Mouse (Mus musculus) forebrain, embryonic 14.5 days (tissue): ENCODE data around the gene Robo1. TPM values are rescaled to one million over a fixed set of nuclear protein-coding genes. Genes with fewer than 3 reads are reported as not detected.

Source experiments
- ATAC-seq: fragments of 200-750 bp; cut with Nextera tagmentation; 2 replicates; pipeline ENCODE4 v1.8.0; 2017; ENCODE audit warnings: mild to moderate bottlenecking, moderate library complexity
- DNase-seq: peaks from one replicate; pipeline ENCODE4 v3.0.0-alpha.2; 2015; ENCODE audit warnings: low spot score
- H3K27ac ChIP-seq: fragments of 300-500 bp; sonication (generic); 2 replicates; pipeline ENCODE4 v1.5.1; 2014; ENCODE audit warnings: low read depth, mild to moderate bottlenecking, control low read depth, low read length, moderate library complexity
- H3K27me3 ChIP-seq: fragments of 300-500 bp; sonication (generic); replicated peaks from 2 replicates; pipeline ENCODE4 v1.6.1; 2014; ENCODE audit warnings: low read length, control low read depth, mixed read lengths; ENCODE audit not compliant: control insufficient read depth, insufficient read depth
- H3K36me3 ChIP-seq: fragments of 300-500 bp; sonication (generic); 2 replicates; pipeline ENCODE4 v1.6.1; 2014; ENCODE audit warnings: low read length, control low read depth; ENCODE audit not compliant: control insufficient read depth, insufficient read depth
- H3K4me1 ChIP-seq: fragments of 300-500 bp; sonication (generic); 2 replicates; pipeline ENCODE4 v1.6.1; 2014; ENCODE audit warnings: antibody characterized with exemption, low read length, control low read depth; ENCODE audit not compliant: control insufficient read depth, insufficient read depth
- H3K4me2 ChIP-seq: fragments of 300-500 bp; sonication (generic); 2 replicates; pipeline ENCODE4 v1.6.1; 2014; ENCODE audit warnings: mild to moderate bottlenecking, control low read depth, low read length
- H3K4me3 ChIP-seq: fragments of 300-500 bp; sonication (generic); 2 replicates; pipeline ENCODE4 v1.5.1; 2014; ENCODE audit warnings: low read depth, low read length, control low read depth
- H3K9ac ChIP-seq: fragments of 300-500 bp; sonication (generic); 2 replicates; pipeline ENCODE4 v1.6.1; 2014; ENCODE audit warnings: mild to moderate bottlenecking, low read length, control low read depth, moderate library complexity
- H3K9me3 ChIP-seq: fragments of 300-500 bp; sonication (generic); replicated peaks from 2 replicates; pipeline ENCODE4 v1.6.1; 2016; ENCODE audit warnings: low read length, control low read depth, mixed read lengths; ENCODE audit not compliant: control insufficient read depth
- WGBS: fragments of 180-500 bp; shearing (Covaris S2); extraction: QIAGEN DNeasy Blood & Tissue Kit; methylation state at CpG from one replicate; pipeline ENCODE4 v1.1.7; 2014; 5-methylcytosine and 5-hydroxymethylcytosine counted together
- polyA plus RNA-seq: library from polyadenylated mRNA; unstranded; fragments of >200 nt; fragmentation: Nextera tagmentation; extraction: Ambion mirVana; gene quantifications from 2 replicates; pipeline ENCODE4 v1.2.1, GENCODE M21; 2014

Robo1 gene
- polyA plus RNA-seq, 1 experiment from 2014 or later = 37.1 TPM

DNA sequence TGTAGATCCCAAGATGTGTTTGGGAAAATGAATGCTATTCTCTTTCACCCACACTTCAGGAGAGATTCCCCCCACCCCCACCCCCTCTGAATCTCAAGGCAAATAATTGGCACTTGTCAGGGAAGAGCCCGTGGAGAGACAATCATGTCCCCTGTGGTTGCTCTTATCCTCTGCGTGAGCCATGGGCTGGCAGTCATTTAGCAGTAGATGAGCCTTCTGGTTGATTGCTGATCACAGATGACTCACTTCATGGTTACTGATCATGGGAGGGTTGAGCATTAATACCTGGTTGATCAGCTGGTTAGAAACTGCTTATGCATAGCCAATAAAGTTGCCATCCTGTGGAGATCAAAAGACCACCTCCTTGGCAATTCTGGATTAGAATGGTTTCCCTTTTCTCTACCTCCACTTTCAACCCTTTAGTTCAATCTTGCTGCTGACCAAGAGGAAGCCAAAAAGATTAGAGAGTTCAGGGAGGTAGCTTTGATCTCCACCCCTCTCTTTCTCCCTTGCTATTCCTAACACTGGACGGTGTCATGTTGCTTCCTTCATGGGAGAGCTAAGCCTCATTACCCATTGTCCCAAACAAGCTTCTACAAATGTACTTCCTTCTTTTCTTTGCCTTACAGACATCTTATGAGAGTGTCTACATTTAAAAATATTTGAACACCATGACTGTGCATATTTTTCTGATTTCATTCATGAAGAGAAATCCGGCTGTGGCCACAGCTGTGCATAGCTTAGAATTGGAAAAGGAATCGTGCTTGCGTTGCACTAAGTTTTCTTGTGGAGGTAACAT lies 362.3 kb downstream of the Robo1 start:
- no peak overlapping the region for H3K4me2 ChIP-seq
- peak; percentile 29 for DNase-seq
- 31% methylated on average over 6 of the region's 6 CpGs for whole genome bisulfite sequencing
- no peaks in the 10 kb centered on the region for H3K4me1 ChIP-seq
- H3K4me3 ChIP-seq = no peak overlapping the region
- no peaks in the 10 kb centered on the region for H3K27me3 ChIP-seq
- no peaks in the 10 kb centered on the region for H3K9me3 ChIP-seq
- H3K36me3 ChIP-seq = no peaks in the 10 kb centered on the region
- no peak overlapping the region for H3K27ac ChIP-seq
- peak; percentile 42; the same call in 1 of the 2 replicates for ATAC-seq
- H3K9ac ChIP-seq = no peak overlapping the region

DNA sequence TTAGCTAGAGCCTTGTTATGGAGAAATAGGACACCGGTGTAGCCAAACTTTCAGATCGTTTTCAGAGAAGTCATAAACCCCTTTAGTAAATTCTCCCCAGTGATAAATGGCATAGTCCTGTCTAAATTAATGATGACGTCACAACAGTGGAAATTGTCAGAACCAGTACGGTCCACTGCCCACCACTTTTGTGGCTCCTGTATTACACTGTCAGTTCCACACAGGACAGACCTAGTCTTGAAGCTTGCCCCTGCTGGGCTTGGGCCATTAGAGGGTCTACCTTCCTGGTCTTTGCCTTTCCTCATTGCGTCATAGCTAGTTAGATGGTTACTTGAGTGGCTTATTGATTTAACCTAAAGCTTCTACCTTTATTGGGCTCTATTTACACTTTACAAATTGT lies 369.1 kb downstream of the Robo1 start:
- no peak for DNase-seq
- WGBS = 81% methylated on average over 5 of the region's 5 CpGs
- Histone ChIP-seq H3K9me3 (no peaks in the 10 kb centered on the region), H3K4me2 (no peak overlapping the region), H3K9ac (no peak overlapping the region), H3K36me3 (no peaks in the 10 kb centered on the region), H3K4me1 (peaks cover 3% of the 10 kb centered on the region), H3K27ac (no peak overlapping the region), H3K27me3 (no peaks in the 10 kb centered on the region), H3K4me3 (no peak overlapping the region)
- no peak for ATAC-seq

DNA sequence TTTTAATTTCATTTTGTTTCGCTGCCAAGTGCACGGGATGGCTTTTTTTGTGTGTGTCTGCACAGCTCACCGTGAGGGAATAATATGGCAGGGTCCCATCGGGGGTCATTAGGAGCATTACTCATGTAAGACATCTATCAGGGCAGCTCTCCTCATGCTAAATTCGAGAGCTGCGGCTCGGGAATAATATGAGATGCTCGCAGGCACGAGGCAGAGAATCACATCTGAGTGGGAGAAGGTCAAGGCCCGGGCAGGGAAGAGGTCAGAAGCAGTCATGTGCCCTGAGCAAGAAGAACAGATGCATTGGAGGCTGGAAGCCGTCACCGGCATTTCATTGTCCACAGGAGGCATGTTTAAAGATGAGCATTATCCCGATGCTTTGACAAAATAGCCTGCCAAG lies 370.3 kb downstream of the Robo1 start:
- no peak overlapping the region for H3K27ac ChIP-seq
- DNase-seq = no peak
- H3K4me2 ChIP-seq = no peak overlapping the region
- peaks cover 3% of the 10 kb centered on the region for H3K4me1 ChIP-seq
- no peak overlapping the region for H3K9ac ChIP-seq
- H3K9me3 ChIP-seq = no peaks in the 10 kb centered on the region
- no peak for ATAC-seq
- H3K36me3 ChIP-seq = no peaks in the 10 kb centered on the region
- no peaks in the 10 kb centered on the region for H3K27me3 ChIP-seq
- WGBS = 61% methylated on average over 13 of the region's 13 CpGs
- H3K4me3 ChIP-seq = no peak overlapping the region

DNA sequence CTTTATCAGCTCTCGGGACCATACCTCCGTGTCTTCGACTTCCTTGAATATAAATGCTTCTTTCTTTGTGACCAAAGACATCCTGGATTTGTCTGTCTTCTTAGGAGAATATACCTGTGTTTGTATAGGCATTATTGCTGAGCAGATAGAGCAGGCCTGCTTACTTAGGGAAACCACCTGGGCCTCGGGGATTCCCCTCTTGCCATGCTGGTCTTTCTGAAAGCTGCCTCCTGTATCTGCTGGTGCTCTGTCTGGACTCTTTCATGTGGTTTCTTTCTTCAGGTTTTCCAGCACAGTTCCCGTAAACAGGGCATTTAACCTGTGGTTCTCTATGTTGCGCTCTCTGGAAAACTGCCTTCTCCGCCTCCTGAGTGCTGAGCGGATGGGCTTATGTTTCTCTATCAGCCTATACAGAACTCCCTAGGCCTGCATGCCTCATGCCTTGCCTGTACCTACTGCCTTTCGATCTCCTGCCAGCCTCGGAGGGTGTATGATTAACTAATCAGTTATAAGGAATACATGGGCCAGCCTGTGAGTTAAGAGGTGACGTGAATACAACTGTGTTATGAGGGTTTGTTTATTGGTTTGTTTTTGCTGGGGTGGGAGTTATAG lies 370.9 kb downstream of the Robo1 start:
- 0 out of 2 replicates have a peak, but pooled peaks have one; percentile 20 for ATAC-seq
- Histone ChIP-seq H3K4me2 (no peak overlapping the region), H3K4me1 (peaks cover 3% of the 10 kb centered on the region), H3K9me3 (no peaks in the 10 kb centered on the region), H3K4me3 (no peak overlapping the region), H3K9ac (no peak overlapping the region), H3K27ac (no peak overlapping the region), H3K36me3 (no peaks in the 10 kb centered on the region), H3K27me3 (no peaks in the 10 kb centered on the region)
- 86% methylated on average over 11 of the region's 11 CpGs for WGBS
- DNase-seq = no peak

DNA sequence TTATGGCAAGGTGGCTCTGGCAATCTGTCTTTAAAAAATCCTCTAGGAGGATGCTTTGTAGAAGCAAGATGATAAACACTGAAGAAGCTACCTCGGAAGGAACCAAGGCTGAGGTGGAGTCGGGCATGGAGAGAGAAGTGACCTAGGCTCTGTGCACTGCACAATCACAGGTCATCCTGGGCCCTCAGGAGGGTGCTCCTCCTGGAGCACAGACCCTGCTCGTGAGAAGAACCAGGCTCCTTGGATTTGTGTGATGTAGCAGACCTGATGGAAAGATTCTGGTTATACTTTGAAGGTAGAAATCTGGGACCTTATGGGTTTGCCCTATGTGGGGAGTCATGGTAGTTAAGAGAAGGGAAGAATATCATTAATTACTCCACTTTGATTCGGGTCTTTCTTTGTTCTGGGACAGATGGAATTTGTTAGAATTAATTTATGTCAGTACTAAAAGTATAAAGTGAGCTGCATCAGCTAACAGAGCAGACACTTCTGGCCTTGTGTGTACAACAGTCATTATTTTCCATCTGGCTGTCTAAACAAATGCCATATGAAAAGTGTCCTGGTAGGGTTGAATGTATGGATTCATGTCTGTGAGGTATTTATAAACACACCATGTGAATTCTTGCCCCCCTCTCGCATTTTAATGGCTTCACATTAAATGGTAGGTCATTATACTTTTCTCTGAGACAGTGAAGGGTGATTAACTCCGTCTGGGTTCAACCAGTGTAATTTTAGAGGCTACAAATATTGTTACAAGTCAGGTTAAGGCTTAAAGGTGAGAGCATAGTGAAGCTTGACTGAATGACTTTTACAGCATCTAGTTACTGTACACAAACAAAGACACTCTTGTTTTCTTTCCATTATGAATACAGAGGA lies 377.7 kb downstream of the Robo1 start:
- Histone ChIP-seq H3K36me3 (no peaks in the 10 kb centered on the region), H3K4me3 (no peak overlapping the region), H3K4me1 (peaks cover 3% of the 10 kb centered on the region), H3K9me3 (no peaks in the 10 kb centered on the region), H3K9ac (no peak overlapping the region), H3K27me3 (no peaks in the 10 kb centered on the region), H3K27ac (no peak overlapping the region), H3K4me2 (no peak overlapping the region)
- WGBS = 56% methylated on average over 6 of the region's 6 CpGs
- DNase-seq (no peak), ATAC-seq (no peak)

- no peak for DNase-seq
Observed at GRCm38 (mm10) chr16:72686480-72687053, 378.5 kb downstream of the Robo1 start.

GRCm38 (mm10) chr16:72687651-72688050 lies 379.5 kb downstream of the Robo1 start:
- no peak overlapping the region for H3K4me2 ChIP-seq
- H3K4me1 ChIP-seq = peaks cover 11% of the 10 kb centered on the region
- DNase-seq (no peak), ATAC-seq (no peak)
- no peak overlapping the region for H3K9ac ChIP-seq
- H3K27me3 ChIP-seq = no peaks in the 10 kb centered on the region
- no peaks in the 10 kb centered on the region for H3K9me3 ChIP-seq
- H3K27ac ChIP-seq = no peak overlapping the region
- 80% methylated on average over 3 of the region's 3 CpGs for WGBS
- no peak overlapping the region for H3K4me3 ChIP-seq
- H3K36me3 ChIP-seq = no peaks in the 10 kb centered on the region

More at GRCm38 (mm10) chr16:72686480-72687053, 378.5 kb downstream of the Robo1 start:
- H3K36me3 ChIP-seq = no peaks in the 10 kb centered on the region
- no peak overlapping the region for H3K9ac ChIP-seq
- H3K4me3 ChIP-seq = no peak overlapping the region
- H3K4me2 ChIP-seq = no peak overlapping the region
- H3K27me3 ChIP-seq = no peaks in the 10 kb centered on the region
- H3K27ac ChIP-seq = no peak overlapping the region
- H3K4me1 ChIP-seq = peaks cover 6% of the 10 kb centered on the region
- H3K9me3 ChIP-seq = no peaks in the 10 kb centered on the region
- 69% methylated on average over 11 of the region's 11 CpGs for WGBS
- no peak for ATAC-seq

- DNase-seq = no peak
Observed at GRCm38 (mm10) chr16:72688185-72688681, 380.1 kb downstream of the Robo1 start.

More at GRCm38 (mm10) chr16:72688185-72688681, 380.1 kb downstream of the Robo1 start:
- Histone ChIP-seq H3K9me3 (no peaks in the 10 kb centered on the region), H3K4me3 (no peak overlapping the region), H3K27ac (no peak overlapping the region), H3K27me3 (0 out of 2 replicates have a peak, but pooled peaks cover 5% of the 10 kb centered on the region), H3K9ac (no peak overlapping the region), H3K36me3 (no peaks in the 10 kb centered on the region), H3K4me1 (peaks cover 15% of the 10 kb centered on the region), H3K4me2 (no peak overlapping the region)
- ATAC-seq = no peak
- WGBS = 73% methylated on average over 6 of the region's 6 CpGs
